In the genomic region with DNA sequence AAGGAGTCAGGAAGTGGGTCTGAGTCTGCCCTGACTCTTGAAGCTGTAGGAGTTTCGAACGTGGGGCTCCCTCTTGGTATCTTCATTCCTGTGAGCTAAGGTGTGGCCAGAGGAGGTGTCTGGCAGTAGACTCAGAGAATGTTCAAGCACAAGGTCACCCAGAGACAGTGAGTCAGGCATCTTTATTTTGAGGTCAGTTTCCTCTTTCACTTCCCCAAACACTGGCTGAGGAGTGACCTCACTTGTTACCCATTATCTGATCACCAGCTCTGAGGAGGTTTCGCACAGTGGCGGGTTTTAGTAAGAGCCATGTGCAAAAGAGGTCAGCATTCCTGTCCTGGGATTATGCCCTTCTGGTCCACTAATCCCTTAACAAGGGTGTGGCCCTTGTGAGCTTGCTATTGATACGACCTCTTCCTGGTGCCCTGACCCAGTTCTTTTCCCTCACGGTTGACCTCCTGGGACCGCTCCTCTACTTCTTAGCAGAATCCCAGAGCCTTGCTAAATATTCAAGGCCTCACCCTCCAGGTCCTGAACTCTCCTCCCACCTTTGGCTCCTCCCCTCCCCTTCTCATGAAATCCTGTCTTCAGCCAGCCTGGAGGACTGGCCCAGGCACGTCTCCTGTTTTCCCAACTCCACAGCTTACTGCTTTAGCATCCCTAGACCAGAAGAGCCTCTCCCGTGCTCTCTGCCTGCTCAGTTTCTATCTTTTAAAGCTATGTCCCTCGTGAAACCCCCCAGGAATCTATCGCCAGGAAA, we compare ENCODE assay signal across 11 mouse cellular contexts. TPM values are rescaled to one million over a fixed set of nuclear protein-coding genes. Genes with fewer than 3 reads are reported as not detected.
DNase-seq lines count a peak whose midpoint lies in the region; ATAC-seq and TF ChIP-seq lines count a peak whose summit lies in the region.
"Had no signal": no experiment of that assay in that cellular context is flagged by ENCODE, and none has a peak within 500 bp of the region (broad histone marks: within the 10 kb centered on the region; RNA-seq: fewer than 3 reads in every experiment).

No protein-coding gene starts in this region.

- H3K36me3 ChIP-seq in hindbrain, embryonic 11.5 days (ENCODE audit: control insufficient read depth, insufficient read depth, low read length) = no peaks in the 10 kb centered on the region
- H3K36me3 ChIP-seq in hindbrain, embryonic 13.5 days = no peaks in the 10 kb centered on the region
- no peaks in the 10 kb centered on the region for H3K36me3 ChIP-seq in E14TG2a.4 (ENCODE audit: insufficient read depth, low read length)
- H3K36me3 ChIP-seq in embryonic facial prominence, embryonic 14.5 days (ENCODE audit: control insufficient read depth, insufficient read depth, low read length) = no peaks in the 10 kb centered on the region
- H3K36me3 ChIP-seq in liver, postnatal 0 days (replicated peaks; ENCODE audit: insufficient read depth, low read length) = no peaks in the 10 kb centered on the region

- H3K4me3 ChIP-seq in hindbrain, embryonic 11.5 days (ENCODE audit: low read depth, low read length) = no peak overlapping the region
- H3K4me3 ChIP-seq in hindbrain, embryonic 13.5 days = no peak overlapping the region
- H3K4me3 ChIP-seq in E14TG2a.4 (replicated peaks; ENCODE audit: low read length) = peak overlapping the region; percentile 48
- no peak overlapping the region for H3K4me3 ChIP-seq in embryonic facial prominence, embryonic 14.5 days (ENCODE audit: low read depth, low read length)
- H3K4me3 ChIP-seq in liver, postnatal 0 days (ENCODE audit: low read depth, low read length) = no peak overlapping the region

- no peaks in the 10 kb centered on the region for H3K9me3 ChIP-seq in hindbrain, embryonic 11.5 days (ENCODE audit: control insufficient read depth, low read length)
- H3K9me3 ChIP-seq in hindbrain, embryonic 13.5 days = no peaks in the 10 kb centered on the region
- H3K9me3 ChIP-seq in E14TG2a.4 (ENCODE audit: low read length) = no peaks in the 10 kb centered on the region
- H3K9me3 ChIP-seq in embryonic facial prominence, embryonic 14.5 days (ENCODE audit: control insufficient read depth, low read length) = no peaks in the 10 kb centered on the region
- no peaks in the 10 kb centered on the region for H3K9me3 ChIP-seq in liver, postnatal 0 days (ENCODE audit: low read length)

- 39% methylated on average over 11 of the region's 11 CpGs for WGBS in hindbrain, embryonic 11.5 days
- WGBS in hindbrain, embryonic 13.5 days = 43% methylated on average over 11 of the region's 11 CpGs
- WGBS in embryonic facial prominence, embryonic 14.5 days = 37% methylated on average over 11 of the region's 11 CpGs
- WGBS in liver, postnatal 0 days (ENCODE audit: insufficient replicate concordance) = 37% methylated on average over 11 of the region's 11 CpGs

- DNase-seq in hindbrain, embryonic 11.5 days (ENCODE audit: low spot score) = no peak
- peak; percentile 41 for DNase-seq in embryonic facial prominence, embryonic 14.5 days (ENCODE audit: low spot score)
- DNase-seq in ovary, postnatal 36 days (ENCODE audit: low spot score) = no peak
- no peak for DNase-seq in liver, postnatal 0 days
- DNase-seq in heart, postnatal 36 days = no peak
- DNase-seq: cerebellum, adult 11 months; kidney, adult 18-20 months had no signal

- H3K4me2 ChIP-seq in hindbrain, embryonic 11.5 days (replicated peaks; ENCODE audit: low read depth, low read length) = no peak overlapping the region
- H3K4me2 ChIP-seq in hindbrain, embryonic 13.5 days = no peak overlapping the region
- no peak overlapping the region; the same call in 1 of the 2 replicates for H3K4me2 ChIP-seq in embryonic facial prominence, embryonic 14.5 days (ENCODE audit: low read depth, low read length)
- H3K4me2 ChIP-seq in liver, postnatal 0 days (ENCODE audit: low read depth, low read length) = no peak overlapping the region
- H3K4me2 ChIP-seq: heart, embryonic 11.5 days had no signal

- H3K27ac ChIP-seq in hindbrain, embryonic 11.5 days (ENCODE audit: low read depth, low read length) = no peak overlapping the region
- H3K27ac ChIP-seq in hindbrain, embryonic 13.5 days = no peak overlapping the region
- H3K27ac ChIP-seq in embryonic facial prominence, embryonic 14.5 days (replicated peaks; ENCODE audit: low read depth, low read length) = no peak overlapping the region
- H3K27ac ChIP-seq in liver, postnatal 0 days (ENCODE audit: low read depth) = no peak overlapping the region

- H3K27me3 ChIP-seq in hindbrain, embryonic 11.5 days (ENCODE audit: control insufficient read depth, insufficient read depth, low read length) = no peaks in the 10 kb centered on the region
- 0 out of 2 replicates have a peak, but pooled peaks cover 7% of the 10 kb centered on the region for H3K27me3 ChIP-seq in hindbrain, embryonic 13.5 days
- peaks cover 32% of the 10 kb centered on the region for H3K27me3 ChIP-seq in E14TG2a.4 (ENCODE audit: insufficient read depth, low read length)
- H3K27me3 ChIP-seq in embryonic facial prominence, embryonic 14.5 days (replicated peaks; ENCODE audit: control insufficient read depth, insufficient read depth, low read length) = no peaks in the 10 kb centered on the region
- H3K27me3 ChIP-seq in liver, postnatal 0 days (ENCODE audit: insufficient read depth, low read length) = no peaks in the 10 kb centered on the region

- ATAC-seq in hindbrain, embryonic 11.5 days (ENCODE audit: low FRiP score) = no peak
- ATAC-seq in hindbrain, embryonic 13.5 days (ENCODE audit: low FRiP score) = no peak
- ATAC-seq in embryonic facial prominence, embryonic 14.5 days (ENCODE audit: low read depth) = no peak
- peak; percentile 91 for ATAC-seq in monocyte, adult 5-6 weeks (replicated peaks; ENCODE audit: insufficient number of reproducible peaks, low FRiP score, low TSS enrichment, poor library complexity, severe bottlenecking)
- ATAC-seq in liver, postnatal 0 days = no peak; the same call in 1 of the 2 replicates

- intact Hi-C loops in heart, postnatal 36 days (cut with DNase I) = no loop called here

- 0 out of 2 replicates have a peak, but pooled peaks cover 2% of the 10 kb centered on the region for H3K4me1 ChIP-seq in hindbrain, embryonic 11.5 days (replicated peaks; ENCODE audit: control insufficient read depth, insufficient read depth, low read length)
- peaks cover 20% of the 10 kb centered on the region for H3K4me1 ChIP-seq in hindbrain, embryonic 13.5 days (replicated peaks)
- peaks cover 32% of the 10 kb centered on the region for H3K4me1 ChIP-seq in E14TG2a.4 (replicated peaks; ENCODE audit: low read depth, low read length)
- peaks cover 23% of the 10 kb centered on the region for H3K4me1 ChIP-seq in embryonic facial prominence, embryonic 14.5 days (ENCODE audit: control insufficient read depth, insufficient read depth, low read length)
- H3K4me1 ChIP-seq in liver, postnatal 0 days (ENCODE audit: insufficient read depth) = no peaks in the 10 kb centered on the region

- TF ChIP-seq EP300 in liver, postnatal 0 days (IDR thresholded peaks at IDR 0.05; ENCODE audit: low read depth) = no peak

- H3K9ac ChIP-seq in hindbrain, embryonic 11.5 days (ENCODE audit: low read depth, low read length) = 0 out of 2 replicates have a peak overlapping the region, but pooled peaks have one; percentile 15
- H3K9ac ChIP-seq in hindbrain, embryonic 13.5 days = no peak overlapping the region
- H3K9ac ChIP-seq in embryonic facial prominence, embryonic 14.5 days (ENCODE audit: low read depth, low read length) = no peak overlapping the region
- no peak overlapping the region for H3K9ac ChIP-seq in liver, postnatal 0 days (replicated peaks)

- TF ChIP-seq CTCF in E14TG2a.4 (conservative IDR thresholded peaks at IDR 0.05; ENCODE audit: low read length) = no peak
- TF ChIP-seq CTCF in liver, postnatal 0 days (IDR thresholded peaks at IDR 0.05; ENCODE audit: low read depth) = no peak

RNA-seq across cellular contexts. Expression of gene Vps8, which starts 40.6 kb away (rescaled TPM):
- polyA plus RNA-seq in hindbrain, embryonic 11.5 days (2014; fragmentation: Nextera tagmentation; extraction: Ambion mirVana) = 27.0 and 29.6 TPM in 2 replicates
- 26.8 and 32.3 TPM in 2 replicates for polyA plus RNA-seq in hindbrain, embryonic 13.5 days (2015; fragmentation: Nextera tagmentation; extraction: Ambion mirVana)
- 17.0 and 18.0 TPM in 2 replicates for polyA plus RNA-seq in embryonic facial prominence, embryonic 14.5 days (2014; fragmentation: Nextera tagmentation; extraction: Ambion mirVana)
- total RNA-seq in monocyte, adult 5-6 weeks (2017) = 26.4 to 33.9 TPM (median 33.5 TPM) in 3 replicates
- polyA plus RNA-seq in liver, postnatal 0 days (2015; fragmentation: Nextera tagmentation; extraction: Ambion mirVana) = 2.1 and 3.1 TPM in 2 replicates
- total RNA-seq in heart, postnatal 36 days (2021) = 10 to 100 TPM; 19.9 to 27.9 TPM
